Mouse (Mus musculus) limb, embryonic 11.5 days (tissue): ENCODE data around the gene Card9. TPM values are rescaled to one million over a fixed set of nuclear protein-coding genes. Genes with fewer than 3 reads are reported as not detected.

Experiments
- ATAC-seq: fragments of 200-750 bp; cut with Nextera tagmentation; 2 replicates; pipeline ENCODE4 v1.8.0; 2017; ENCODE audit warnings: low read depth; ENCODE audit not compliant: insufficient number of reproducible peaks, low FRiP score, low TSS enrichment
- DNase-seq: peaks from one replicate; pipeline ENCODE4 v3.0.0-alpha.2; 2015; ENCODE audit warnings: low spot score
- H3K27ac ChIP-seq: fragments of 300-500 bp; sonication (generic); replicated peaks from 2 replicates; pipeline ENCODE4 v1.5.1; 2014; ENCODE audit warnings: low read depth, mild to moderate bottlenecking, low read length
- H3K27me3 ChIP-seq: fragments of 300-500 bp; sonication (generic); 2 replicates; pipeline ENCODE4 v1.6.1; 2014; ENCODE audit warnings: mild to moderate bottlenecking, low read length, mixed read lengths; ENCODE audit not compliant: control insufficient read depth, insufficient read depth
- H3K36me3 ChIP-seq: fragments of 300-500 bp; sonication (generic); 2 replicates; pipeline ENCODE4 v1.6.1; 2014; ENCODE audit warnings: mild to moderate bottlenecking, low read length, moderate library complexity, mixed read lengths; ENCODE audit not compliant: control insufficient read depth, insufficient read depth
- H3K4me1 ChIP-seq: fragments of 300-500 bp; sonication (generic); 2 replicates; pipeline ENCODE4 v1.6.1; 2014; ENCODE audit warnings: low read length, mixed read lengths; ENCODE audit not compliant: control insufficient read depth, insufficient read depth
- H3K4me2 ChIP-seq: fragments of 300-500 bp; sonication (generic); 2 replicates; pipeline ENCODE4 v1.6.1; 2014; ENCODE audit warnings: low read depth, mild to moderate bottlenecking, moderate library complexity; ENCODE audit not compliant: severe bottlenecking
- H3K4me3 ChIP-seq: fragments of 300-500 bp; sonication (generic); 2 replicates; pipeline ENCODE4 v1.5.1; 2014; ENCODE audit warnings: low read depth, low read length
- H3K9ac ChIP-seq: fragments of 300-500 bp; sonication (generic); 2 replicates; pipeline ENCODE4 v1.6.1; 2014; ENCODE audit warnings: mild to moderate bottlenecking, low read length
- H3K9me3 ChIP-seq: fragments of 300-500 bp; sonication (generic); 2 replicates; pipeline ENCODE4 v1.6.1; 2016; ENCODE audit warnings: low read length; ENCODE audit not compliant: control insufficient read depth
- WGBS: fragments of 180-500 bp; shearing (Covaris S2); extraction: QIAGEN DNeasy Blood & Tissue Kit; methylation state at CpG from one replicate; pipeline ENCODE4 v1.1.7; 2014; 5-methylcytosine and 5-hydroxymethylcytosine counted together
- polyA plus RNA-seq: library from polyadenylated mRNA; unstranded; fragments of >200 nt; fragmentation: Nextera tagmentation; extraction: Ambion mirVana; gene quantifications from 2 replicates; pipeline ENCODE4 v1.2.1, GENCODE M21; 2014

The Card9 gene
- polyA plus RNA-seq, 1 experiment from 2014 or later: 1.0 TPM

- under 1% methylated on average over 38 of the region's 38 CpGs for whole genome bisulfite sequencing
- Histone ChIP-seq H3K4me1 (0 out of 2 replicates have a peak, but pooled peaks cover 3% of the 10 kb centered on the region), H3K27ac (no peak within 1 kb of the TSS; the same call in 1 of the 2 replicates), H3K36me3 (peaks cover 25% of the 10 kb centered on the region), H3K27me3 (no peaks in the 10 kb centered on the region), H3K9me3 (no peaks in the 10 kb centered on the region), H3K4me2 (peak within 1 kb of the TSS; percentile 89), H3K4me3 (peak within 1 kb of the TSS; percentile 83), H3K9ac (peak within 1 kb of the TSS; percentile 74)
- ATAC-seq (peak; percentile 92), DNase-seq (peak; percentile 92)
Measured at GRCm38 (mm10) chr2:26380131-26380771, 19.5 kb upstream of the Card9 start, which contains the start of gene Snapc4. TSS of gene Snapc4 (minus strand) at chr2:26380653.

GRCm38 (mm10) chr2:26372396-26372795, 11.7 kb upstream of the Card9 start:
- H3K9me3 ChIP-seq: no peaks in the 10 kb centered on the region
- DNase-seq (no peak), ATAC-seq (no peak)
- H3K27me3 ChIP-seq: no peaks in the 10 kb centered on the region
- 97% methylated on average over 8 of the region's 8 CpGs for whole genome bisulfite sequencing
- no peaks in the 10 kb centered on the region for H3K4me1 ChIP-seq
- H3K36me3 ChIP-seq: peaks cover 33% of the 10 kb centered on the region
- no peak overlapping the region for H3K4me3 ChIP-seq
- no peak overlapping the region for H3K4me2 ChIP-seq
- H3K27ac ChIP-seq: no peak overlapping the region
- H3K9ac ChIP-seq: no peak overlapping the region

- H3K4me2 ChIP-seq: no peak overlapping the region
- 78% methylated on average over 1 of the region's 1 CpGs for WGBS
- no peaks in the 10 kb centered on the region for H3K4me1 ChIP-seq
- H3K27ac ChIP-seq: no peak overlapping the region
- ATAC-seq: no peak
- no peak overlapping the region for H3K4me3 ChIP-seq
- DNase-seq: no peak
- H3K27me3 ChIP-seq: no peaks in the 10 kb centered on the region
- no peaks in the 10 kb centered on the region for H3K9me3 ChIP-seq
- H3K9ac ChIP-seq: no peak overlapping the region
- H3K36me3 ChIP-seq: peaks cover 33% of the 10 kb centered on the region
Measured at GRCm38 (mm10) chr2:26368572-26368971, 7.9 kb upstream of the Card9 start.

GRCm38 (mm10) chr2:26367911-26368310, 7.2 kb upstream of the Card9 start:
- H3K36me3 ChIP-seq: peaks cover 27% of the 10 kb centered on the region

GRCm38 (mm10) chr2:26364738-26365465, 4.2 kb upstream of the Card9 start:
- Histone ChIP-seq H3K27ac (no peak overlapping the region), H3K4me2 (no peak overlapping the region), H3K4me1 (no peaks in the 10 kb centered on the region), H3K4me3 (no peak overlapping the region), H3K27me3 (no peaks in the 10 kb centered on the region), H3K9ac (no peak overlapping the region), H3K36me3 (peaks cover 22% of the 10 kb centered on the region), H3K9me3 (no peaks in the 10 kb centered on the region)
- DNase-seq: no peak
- 86% methylated on average over 10 of the region's 10 CpGs for WGBS
- ATAC-seq: no peak

More at GRCm38 (mm10) chr2:26367911-26368310, 7.2 kb upstream of the Card9 start:
- DNase-seq: no peak
- no peaks in the 10 kb centered on the region for H3K4me1 ChIP-seq
- H3K4me2 ChIP-seq: no peak overlapping the region
- no peaks in the 10 kb centered on the region for H3K9me3 ChIP-seq
- no peaks in the 10 kb centered on the region for H3K27me3 ChIP-seq
- no peak overlapping the region for H3K9ac ChIP-seq
- 94% methylated on average over 6 of the region's 6 CpGs for WGBS
- no peak overlapping the region for H3K27ac ChIP-seq
- no peak overlapping the region for H3K4me3 ChIP-seq
- ATAC-seq: no peak

GRCm38 (mm10) chr2:26363481-26363880, 2.8 kb upstream of the Card9 start:
- H3K4me3 ChIP-seq: no peak overlapping the region
- H3K4me2 ChIP-seq: no peak overlapping the region
- no peak for DNase-seq
- no peaks in the 10 kb centered on the region for H3K9me3 ChIP-seq
- no peak for ATAC-seq
- no peak overlapping the region for H3K27ac ChIP-seq
- 86% methylated on average over 5 of the region's 5 CpGs for WGBS
- no peak overlapping the region for H3K9ac ChIP-seq
- peaks cover 22% of the 10 kb centered on the region for H3K36me3 ChIP-seq
- no peaks in the 10 kb centered on the region for H3K4me1 ChIP-seq
- no peaks in the 10 kb centered on the region for H3K27me3 ChIP-seq

- 85% methylated on average over 5 of the region's 5 CpGs for WGBS
- no peak overlapping the region for H3K9ac ChIP-seq
Measured at GRCm38 (mm10) chr2:26362991-26363390, 2.3 kb upstream of the Card9 start.

GRCm38 (mm10) chr2:26359983-26360382, 735 bp downstream of the Card9 start:
- ATAC-seq: no peak
- no peaks in the 10 kb centered on the region for H3K27me3 ChIP-seq
- H3K36me3 ChIP-seq: peaks cover 13% of the 10 kb centered on the region
- H3K9ac ChIP-seq: no peak overlapping the region
- H3K4me3 ChIP-seq: no peak overlapping the region
- H3K4me1 ChIP-seq: no peaks in the 10 kb centered on the region
- no peak for DNase-seq
- 0 out of 2 replicates have a peak overlapping the region, but pooled peaks have one; percentile 4 for H3K27ac ChIP-seq
- H3K9me3 ChIP-seq: no peaks in the 10 kb centered on the region
- no peak overlapping the region for H3K4me2 ChIP-seq
- 88% methylated on average over 6 of the region's 6 CpGs for WGBS

More at GRCm38 (mm10) chr2:26362991-26363390, 2.3 kb upstream of the Card9 start:
- Histone ChIP-seq H3K36me3 (peaks cover 22% of the 10 kb centered on the region), H3K4me3 (no peak overlapping the region), H3K4me1 (no peaks in the 10 kb centered on the region), H3K27me3 (no peaks in the 10 kb centered on the region), H3K27ac (no peak overlapping the region), H3K9me3 (no peaks in the 10 kb centered on the region), H3K4me2 (no peak overlapping the region)
- DNase-seq (no peak), ATAC-seq (no peak)
